ENCODE assay signal across 7 mouse cellular contexts in the genomic region with DNA sequence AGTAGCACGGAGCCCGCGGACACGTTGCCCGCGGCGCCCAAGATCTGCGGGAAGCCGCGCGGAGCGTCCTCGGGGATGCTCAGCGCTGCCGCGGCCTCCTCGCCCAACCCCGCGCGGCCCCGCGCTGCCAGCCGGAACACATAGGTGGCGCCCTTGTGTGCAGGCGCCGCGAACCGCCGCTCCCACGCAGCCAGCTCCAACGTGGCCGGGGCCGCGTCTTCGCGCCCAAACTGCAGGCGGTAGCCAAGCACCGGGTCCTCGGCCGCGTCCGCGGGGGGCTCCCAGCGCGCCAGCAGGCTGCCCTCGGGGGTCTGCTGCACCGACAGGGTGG. TPM values are rescaled to one million over a fixed set of nuclear protein-coding genes. Genes with fewer than 3 reads are reported as not detected.
DNase-seq lines count a peak whose midpoint lies in the region; ATAC-seq and TF ChIP-seq lines count a peak whose summit lies in the region.

No protein-coding gene starts in this region.

- TF ChIP-seq POLR2A in bone marrow, adult 2 months (IDR thresholded peaks at IDR 0.05; ENCODE audit: borderline replicate concordance, control insufficient read depth, low read depth, low read length), result no peak
- TF ChIP-seq POLR2A in spleen, adult 2 months (IDR thresholded peaks at IDR 0.05; ENCODE audit: low read depth, low read length), result no peak

- peak; percentile 59; the same call in 1 of the 2 replicates for TF ChIP-seq CTCF in bone marrow, adult 2 months (IDR thresholded peaks at IDR 0.05; ENCODE audit: control insufficient read depth, insufficient read depth, low read length)
- TF ChIP-seq CTCF in midbrain, postnatal 0 days (IDR thresholded peaks at IDR 0.05), result peak; percentile 73
- peak; percentile 78 for TF ChIP-seq CTCF in spleen, adult 2 months (IDR thresholded peaks at IDR 0.05; ENCODE audit: extremely low read depth, insufficient read depth, insufficient read length, insufficient replicate concordance)

- under 1% methylated on average over 47 of the region's 47 CpGs for WGBS in bone marrow, adult 2 months
- WGBS in embryonic facial prominence, embryonic 10.5 days, result under 1% methylated on average over 47 of the region's 47 CpGs
- WGBS in midbrain, postnatal 0 days, result under 1% methylated on average over 28 of the region's 47 CpGs
- WGBS in spleen, adult 2 months, result 1% methylated on average over 46 of the region's 47 CpGs

- H3K9me3 ChIP-seq in embryonic facial prominence, embryonic 10.5 days, result no peaks in the 10 kb centered on the region
- H3K9me3 ChIP-seq in midbrain, postnatal 0 days (ENCODE audit: low read length), result no peaks in the 10 kb centered on the region

- peaks cover 90% of the 10 kb centered on the region for H3K36me3 ChIP-seq in embryonic facial prominence, embryonic 10.5 days (replicated peaks)
- H3K36me3 ChIP-seq in midbrain, postnatal 0 days (ENCODE audit: insufficient read depth, low read length), result peaks cover 63% of the 10 kb centered on the region
- H3K36me3 ChIP-seq in spleen, adult 2 months (ENCODE audit: control insufficient read depth, insufficient read depth, low read length), result no peaks in the 10 kb centered on the region

- peak overlapping the region; percentile 48 for H3K4me2 ChIP-seq in midbrain, postnatal 0 days (ENCODE audit: low read depth, low read length, poor library complexity, severe bottlenecking)

- H3K9ac ChIP-seq in midbrain, postnatal 0 days (replicated peaks; ENCODE audit: low read length, poor library complexity, severe bottlenecking), result peak overlapping the region; percentile 48

- H3K27me3 ChIP-seq in embryonic facial prominence, embryonic 10.5 days (replicated peaks; ENCODE audit: low read depth, poor library complexity, severe bottlenecking), result peaks cover 32% of the 10 kb centered on the region
- no peaks in the 10 kb centered on the region for H3K27me3 ChIP-seq in midbrain, postnatal 0 days (ENCODE audit: insufficient read depth, low read length)
- peaks cover 2% of the 10 kb centered on the region; the same call in 1 of the 2 replicates for H3K27me3 ChIP-seq in spleen, adult 2 months (ENCODE audit: control insufficient read depth, insufficient read depth, low read length)

- peak; percentile 88 for DNase-seq in embryonic facial prominence, embryonic 10.5 days (ENCODE audit: low spot score)
- peak; percentile 51 to 59 for DNase-seq in heart, adult 9 months (ENCODE audit: low spot score in 2 of 2)
- DNase-seq in kidney, adult 8-10 months, result peak; percentile 32 to 61
- peak; percentile 75 for DNase-seq in liver
- DNase-seq in midbrain, postnatal 0 days (ENCODE audit: low spot score), result peak; percentile 74
- peak; percentile 32 to 80 for DNase-seq in spleen, adult 2 months (ENCODE audit: low read depth in 1 of 2, low spot score in 2 of 2)

- no peak overlapping the region; the same call in 1 of the 2 replicates for H3K27ac ChIP-seq in bone marrow, adult 2 months (ENCODE audit: control insufficient read depth, insufficient read depth, low read depth, low read length, poor library complexity)
- peak overlapping the region; percentile 86 for H3K27ac ChIP-seq in embryonic facial prominence, embryonic 10.5 days (replicated peaks)
- H3K27ac ChIP-seq in midbrain, postnatal 0 days (ENCODE audit: low read depth, low read length), result peak overlapping the region; percentile 43; the same call in 1 of the 2 replicates
- H3K27ac ChIP-seq in spleen, adult 2 months (ENCODE audit: insufficient read depth, low read length), result no peak overlapping the region

- peak overlapping the region; percentile 50 for H3K4me3 ChIP-seq in bone marrow, adult 2 months (replicated peaks; ENCODE audit: control insufficient read depth, low read depth, low read length)
- peak overlapping the region; percentile 70 for H3K4me3 ChIP-seq in embryonic facial prominence, embryonic 10.5 days
- peak overlapping the region; percentile 21; the same call in 1 of the 2 replicates for H3K4me3 ChIP-seq in midbrain, postnatal 0 days (ENCODE audit: low read depth, low read length)
- H3K4me3 ChIP-seq in spleen, adult 2 months (ENCODE audit: extremely low read depth, insufficient read depth, insufficient read length), result peak overlapping the region; percentile 69; the same call in 1 of the 2 replicates

- peak; percentile 82 for ATAC-seq in midbrain, postnatal 0 days (ENCODE audit: low FRiP score)

- no peaks in the 10 kb centered on the region for H3K4me1 ChIP-seq in bone marrow, adult 2 months (ENCODE audit: control insufficient read depth, insufficient read depth, low read length)
- peaks cover 21% of the 10 kb centered on the region for H3K4me1 ChIP-seq in embryonic facial prominence, embryonic 10.5 days
- H3K4me1 ChIP-seq in midbrain, postnatal 0 days (ENCODE audit: insufficient read depth, low read length), result no peaks in the 10 kb centered on the region
- H3K4me1 ChIP-seq in spleen, adult 2 months (ENCODE audit: control insufficient read depth, insufficient read depth, insufficient read length), result peaks cover 11% of the 10 kb centered on the region

RNA-seq across cellular contexts. Expression of gene Ptprs, which starts 50.7 kb away (rescaled TPM):
- 23.2 and 54.0 TPM in 2 replicates for polyA plus RNA-seq in bone marrow, adult 2 months (2011; ENCODE audit: insufficient read depth, insufficient read length, low replicate concordance, missing spikeins)
- 85.0 and 86.4 TPM in 2 replicates for polyA plus RNA-seq in embryonic facial prominence, embryonic 10.5 days (2016; fragmentation: Nextera tagmentation; extraction: Ambion mirVana)
- 716 and 795 TPM in 2 replicates for total RNA-seq in midbrain, postnatal 0 days (2014; rRNA removed)
- 208 and 225 TPM in 2 replicates for polyA plus RNA-seq in midbrain, postnatal 0 days (2015; fragmentation: Nextera tagmentation; extraction: Ambion mirVana)
- 57.5 and 69.4 TPM in 2 replicates for polyA plus RNA-seq in spleen, adult 2 months (2012; rRNA removed)

Comparison
In these comparisons a context has a peak if more than half of its experiments do, and no peak if none do; other contexts are left out.
1. H3K27ac ChIP-seq: peak in embryonic facial prominence, embryonic 10.5 days (single experiment) and midbrain, postnatal 0 days (single experiment); none in bone marrow, adult 2 months (single experiment) and spleen, adult 2 months (single experiment).
2. Peak in every context shown above with its lines, with median percentiles within 50 percentile points of each other: H3K4me3 ChIP-seq, CTCF ChIP-seq and DNase-seq.